Comparison of ENCODE assay signal across 23 mouse cellular contexts in genomic region chr10:65084446-65084845, GRCm38 (mm10).
DNase-seq lines count a peak whose midpoint lies in the region; ATAC-seq lines count a peak whose summit lies in the region.
"Had no signal": no experiment of that assay in that cellular context is flagged by ENCODE, and none has a peak within 500 bp of the region (broad histone marks: within the 10 kb centered on the region; RNA-seq: fewer than 3 reads in every experiment).

No protein-coding gene starts in this region.

- no peak overlapping the region for H3K27ac ChIP-seq in kidney, embryonic 14.5 days (ENCODE audit: low read depth, low read length)
- H3K27ac ChIP-seq: embryonic facial prominence, embryonic 12.5 days; embryonic facial prominence, embryonic 15.5 days; gastrocnemius, adult 2 months; hindbrain, embryonic 12.5 days; hindbrain, embryonic 15.5 days had no signal

- peak; percentile 15 to 65 for DNase-seq in adrenal gland, adult (ENCODE audit: inconsistent age in 2 of 2, low spot score in 1 of 2)
- no peak for DNase-seq in adrenal gland, adult 18-20 months (ENCODE audit: low spot score in 2 of 2)
- peak; percentile 14 for DNase-seq in kidney, adult 11 months
- DNase-seq in kidney, adult 18-20 months = no peak
- DNase-seq in kidney, adult 9 months = peak; percentile 80
- peak; percentile 4 for DNase-seq in ovary, adult 18-20 months (ENCODE audit: low spot score)
- no peak for DNase-seq in ovary, postnatal 14 days (ENCODE audit: low spot score)
- DNase-seq: cerebellum, adult 11 months; cerebellum, adult 2 months; cerebellum, adult 9-11 months; cerebellum, postnatal 25 days; forebrain, postnatal 0 days; gastrocnemius, adult 2 months; gastrocnemius, postnatal 14 days; heart, adult 11 months had no signal

- H3K4me3 ChIP-seq in kidney, embryonic 14.5 days (ENCODE audit: low read length) = no peak overlapping the region
- H3K4me3 ChIP-seq: embryonic facial prominence, embryonic 12.5 days; embryonic facial prominence, embryonic 15.5 days; gastrocnemius, adult 2 months; hindbrain, embryonic 12.5 days; hindbrain, embryonic 15.5 days had no signal

- no peak overlapping the region for H3K9ac ChIP-seq in kidney, embryonic 14.5 days (ENCODE audit: low read depth, low read length)
- H3K9ac ChIP-seq: embryonic facial prominence, embryonic 12.5 days; embryonic facial prominence, embryonic 15.5 days; forebrain, postnatal 0 days; hindbrain, embryonic 12.5 days; hindbrain, embryonic 15.5 days had no signal

- no peaks in the 10 kb centered on the region for H3K27me3 ChIP-seq in kidney, embryonic 14.5 days (ENCODE audit: control insufficient read depth, insufficient read depth, low read length)
- H3K27me3 ChIP-seq: embryonic facial prominence, embryonic 12.5 days; embryonic facial prominence, embryonic 15.5 days; hindbrain, embryonic 12.5 days; hindbrain, embryonic 15.5 days had no signal

- H3K4me2 ChIP-seq in kidney, embryonic 14.5 days (replicated peaks; ENCODE audit: low read depth, low read length) = no peak overlapping the region
- H3K4me2 ChIP-seq: embryonic facial prominence, embryonic 12.5 days; embryonic facial prominence, embryonic 15.5 days; heart, embryonic 11.5 days; hindbrain, embryonic 12.5 days; hindbrain, embryonic 15.5 days had no signal

- no peak for ATAC-seq in kidney, embryonic 14.5 days (ENCODE audit: low FRiP score, low TSS enrichment)
- ATAC-seq: activated CD4-positive, CD25-positive, alpha-beta regulatory T cell, adult 4 months; forebrain, embryonic 14.5 days; forebrain, postnatal 0 days had no signal

- H3K36me3 ChIP-seq in kidney, embryonic 14.5 days (ENCODE audit: control insufficient read depth, insufficient read depth, low read length) = no peaks in the 10 kb centered on the region
- H3K36me3 ChIP-seq: embryonic facial prominence, embryonic 12.5 days; embryonic facial prominence, embryonic 15.5 days; hindbrain, embryonic 12.5 days; hindbrain, embryonic 15.5 days had no signal

- H3K4me1 ChIP-seq in kidney, embryonic 14.5 days (ENCODE audit: control insufficient read depth, insufficient read depth, low read length) = no peaks in the 10 kb centered on the region
- H3K4me1 ChIP-seq: embryonic facial prominence, embryonic 12.5 days; embryonic facial prominence, embryonic 15.5 days; hindbrain, embryonic 12.5 days; hindbrain, embryonic 15.5 days had no signal

- no peaks in the 10 kb centered on the region for H3K9me3 ChIP-seq in kidney, embryonic 14.5 days (ENCODE audit: control insufficient read depth, low read length)
- H3K9me3 ChIP-seq: embryonic facial prominence, embryonic 12.5 days; embryonic facial prominence, embryonic 15.5 days; hindbrain, embryonic 12.5 days; hindbrain, embryonic 15.5 days had no signal

- 78% methylated on average over 2 of the region's 2 CpGs for WGBS in kidney, embryonic 14.5 days

Comparison
In these comparisons a context has a peak if more than half of its experiments do, and no peak if none do; other contexts are left out.
1. DNase-seq: peak in adrenal gland, adult (2 of 2), kidney, adult 11 months (single experiment), kidney, adult 9 months (single experiment) and ovary, adult 18-20 months (single experiment); none in adrenal gland, adult 18-20 months (0 of 2), kidney, adult 18-20 months (single experiment) and ovary, postnatal 14 days (single experiment).